Mouse (Mus musculus) MEL (cell line): ENCODE data around the gene Rhot2.
A peak's percentile ranks its signal among the peaks of the same experiment; 100 is the strongest.

Source experiments
- CTCF ChIP-seq, 3 experiments: IDR thresholded peaks in 2 of 3; conservative IDR thresholded peaks in 1 of 3; 2 replicates each; pipeline ENCODE4 v1.5.1; 2011 to 2012; ENCODE audit warnings: low read length in 3 of 3, low read depth in 2 of 3, mild to moderate bottlenecking in 2 of 3, improper control_type of control experiment in 1 of 3, inconsistent platforms in 1 of 3, mixed read lengths in 1 of 3, moderate library complexity in 1 of 3; ENCODE audit not compliant: control insufficient read depth in 1 of 3, insufficient read depth in 1 of 3, poor library complexity in 1 of 3, severe bottlenecking in 1 of 3
- ELF1 ChIP-seq: IDR thresholded peaks from 2 replicates; pipeline ENCODE4 v1.6.1; 2014; ENCODE audit warnings: low read depth, mild to moderate bottlenecking, inconsistent platforms, low read length, improper control_type of control experiment, moderate library complexity
- EP300 ChIP-seq, 2 experiments: IDR thresholded peaks; 2 replicates each; pipeline ENCODE4 v1.6.1; 2011; ENCODE audit warnings: improper control_type of control experiment in 2 of 2, low read length in 2 of 2, low read depth in 1 of 2, mild to moderate bottlenecking in 1 of 2
- ETS1 ChIP-seq: IDR thresholded peaks from 2 replicates; pipeline ENCODE4 v1.6.1; 2012; ENCODE audit warnings: low read depth, mild to moderate bottlenecking, inconsistent platforms, low read length, improper control_type of control experiment, moderate library complexity
- JUND ChIP-seq: IDR thresholded peaks from 2 replicates; pipeline ENCODE4 v1.6.1; 2011; ENCODE audit warnings: low read depth, mild to moderate bottlenecking, improper control_type of control experiment, low read length
- MAFK ChIP-seq: IDR thresholded peaks from 2 replicates; pipeline ENCODE4 v1.6.1; 2011; ENCODE audit warnings: low read depth, mild to moderate bottlenecking, low read length, improper control_type of control experiment, borderline replicate concordance
- MAZ ChIP-seq: IDR thresholded peaks from 2 replicates; pipeline ENCODE4 v1.6.1; 2012; ENCODE audit warnings: low read depth, mild to moderate bottlenecking, inconsistent platforms, low read length, improper control_type of control experiment
- POLR2A ChIP-seq, 2 experiments: IDR thresholded peaks; 2 replicates each; pipeline ENCODE4 v1.6.1; 2011 to 2012; ENCODE audit warnings: low read length in 2 of 2, mild to moderate bottlenecking in 2 of 2, control low read depth in 1 of 2, improper control_type of control experiment in 1 of 2, low read depth in 1 of 2, moderate library complexity in 1 of 2; ENCODE audit not compliant: control insufficient read depth in 1 of 2, insufficient read depth in 1 of 2, poor library complexity in 1 of 2
- POLR2AphosphoS2 ChIP-seq: IDR thresholded peaks from 2 replicates; pipeline ENCODE4 v1.6.1; 2011; ENCODE audit warnings: low read length, improper control_type of control experiment
- RAD21 ChIP-seq: IDR thresholded peaks from 2 replicates; pipeline ENCODE4 v1.6.1; 2011; ENCODE audit warnings: mild to moderate bottlenecking, low read depth, low read length, improper control_type of control experiment
- RCOR1 ChIP-seq: IDR thresholded peaks from 2 replicates; pipeline ENCODE4 v1.6.1; 2012; ENCODE audit warnings: low read depth, mild to moderate bottlenecking, inconsistent platforms, low read length, improper control_type of control experiment
- USF1 ChIP-seq: IDR thresholded peaks from 2 replicates; pipeline ENCODE4 v1.6.1; 2014; ENCODE audit warnings: low read depth, mild to moderate bottlenecking, inconsistent platforms, low read length, improper control_type of control experiment, moderate library complexity
- ZC3H11A ChIP-seq: IDR thresholded peaks from 2 replicates; pipeline ENCODE4 v1.6.1; 2012; ENCODE audit warnings: low read depth, mild to moderate bottlenecking, inconsistent platforms, low read length, improper control_type of control experiment

- no peak for TF ChIP-seq POLR2A (IDR thresholded peaks at IDR 0.05; ENCODE audit: control insufficient read depth in 1 of 2, insufficient read depth in 1 of 2, low read depth in 1 of 2, low read length in 2 of 2, poor library complexity in 1 of 2)
- no peak for TF ChIP-seq MAZ
- TF ChIP-seq ZC3H11A = no peak
- 0 out of 2 replicates have a peak, but pooled peaks have one; percentile 27 for TF ChIP-seq USF1
- TF ChIP-seq CTCF (IDR thresholded peaks at IDR 0.05 in 2 of 3, conservative IDR thresholded peaks at IDR 0.05 in 1 of 3; ENCODE audit: control insufficient read depth in 1 of 3, insufficient read depth in 1 of 3, low read depth in 2 of 3, low read length in 3 of 3, poor library complexity in 1 of 3, severe bottlenecking in 1 of 3) = no peak
- TF ChIP-seq MAFK = no peak
- TF ChIP-seq ELF1 = no peak
- TF ChIP-seq RAD21 = no peak
- no peak for TF ChIP-seq ETS1
- TF ChIP-seq EP300 (IDR thresholded peaks at IDR 0.05; ENCODE audit: low read depth in 1 of 2, low read length in 2 of 2) = no peak
- TF ChIP-seq POLR2AphosphoS2 = no peak
- no peak for TF ChIP-seq JUND
- no peak for TF ChIP-seq RCOR1
Observed at GRCm38 (mm10) chr17:25817662-25818061, 27.0 kb downstream of the Rhot2 start.
